Mouse (Mus musculus) left cerebral cortex, postnatal 36 days (tissue): ENCODE data around the gene Atxn1. TPM values are rescaled to one million over a fixed set of nuclear protein-coding genes. Genes with fewer than 3 reads are reported as not detected.
A peak's percentile ranks its signal among the peaks of the same experiment; 100 is the strongest.

ENCODE experiments used
- DNase-seq, 2 experiments: peaks; one replicate each; pipeline ENCODE4 v3.0.0; 2021 to 2022; ENCODE audit warnings: low spot score in 2 of 2, mixed read lengths in 1 of 2
- intact Hi-C: fragments of 180-260 bp; cut with DNase I; formaldehyde crosslinking; loops from one replicate; pipeline ENCODE4 v1.15.1; 2025
- total RNA-seq, 2 experiments: library from RNA; stranded (reverse); gene quantifications; 2 replicates each; pipeline ENCODE4 v1.2.3; 2021

The Atxn1 gene
- total RNA-seq, 2 experiments from 2014 or later = 156 to 184 TPM

- intact Hi-C loops = loop anchor here (2.0 to 10.0 kb wide), 3 partner anchors 57 to 350 kb away; no protein-coding TSS in a partner anchor
Observed at GRCm38 (mm10) chr13:45964331-45964852, 416 bp downstream of the Atxn1 start.

GRCm38 (mm10) chr13:45963497-45964330 lies 1.1 kb downstream of the Atxn1 start:
- intact Hi-C loops = loop anchor here (2.0 to 10.0 kb wide), 4 partner anchors 31 to 349 kb away; no protein-coding TSS in a partner anchor
- DNase-seq = peak; percentile 81

More at GRCm38 (mm10) chr13:45964331-45964852, 416 bp downstream of the Atxn1 start:
- peak in 1 of 2 experiments; percentile 59 for DNase-seq

GRCm38 (mm10) chr13:45962776-45963175 lies 2.0 kb downstream of the Atxn1 start:
- no peak for DNase-seq
- intact Hi-C loops = loop anchor here (2.0 to 10.0 kb wide), 3 partner anchors 30 to 348 kb away; no protein-coding TSS in a partner anchor

GRCm38 (mm10) chr13:45961871-45962630 lies 2.8 kb downstream of the Atxn1 start:
- peak; percentile 22 to 39 for DNase-seq
- intact Hi-C loops = loop anchor here (2.0 to 10.0 kb wide), 3 partner anchors 29 to 347 kb away; no protein-coding TSS in a partner anchor

- intact Hi-C loops = loop anchor here (5.0 to 10.0 kb wide), 2 partner anchors 53 to 346 kb away; no protein-coding TSS in a partner anchor
- no peak for DNase-seq
Observed at GRCm38 (mm10) chr13:45960311-45960965, 4.4 kb downstream of the Atxn1 start.

- intact Hi-C loops = no loop called here
- DNase-seq = no peak
Observed at GRCm38 (mm10) chr13:45958306-45958705, 6.5 kb downstream of the Atxn1 start.

- no peak for DNase-seq
- intact Hi-C loops = no loop called here
Observed at GRCm38 (mm10) chr13:45957629-45958028, 7.2 kb downstream of the Atxn1 start.

- intact Hi-C loops = no loop called here
- DNase-seq = no peak
Observed at GRCm38 (mm10) chr13:45956287-45956686, 8.5 kb downstream of the Atxn1 start.

- no peak for DNase-seq
- intact Hi-C loops = no loop called here
Observed at GRCm38 (mm10) chr13:45955370-45956055, 9.3 kb downstream of the Atxn1 start.

- intact Hi-C loops = no loop called here
- DNase-seq = peak; percentile 41 to 59
Observed at GRCm38 (mm10) chr13:45953098-45953497, 11.7 kb downstream of the Atxn1 start.

- intact Hi-C loops = no loop called here
- DNase-seq = no peak
Observed at GRCm38 (mm10) chr13:45951071-45951645, 13.7 kb downstream of the Atxn1 start.

GRCm38 (mm10) chr13:45950355-45950861 lies 14.4 kb downstream of the Atxn1 start:
- DNase-seq = no peak
- intact Hi-C loops = no loop called here

GRCm38 (mm10) chr13:45946136-45946535 lies 18.7 kb downstream of the Atxn1 start:
- no peak for DNase-seq
- intact Hi-C loops = no loop called here

- DNase-seq = no peak
- intact Hi-C loops = no loop called here
Observed at GRCm38 (mm10) chr13:45942337-45942736, 22.5 kb downstream of the Atxn1 start.

- no peak for DNase-seq
- intact Hi-C loops = no loop called here
Observed at GRCm38 (mm10) chr13:45940714-45941113, 24.1 kb downstream of the Atxn1 start.

- intact Hi-C loops = no loop called here
- no peak for DNase-seq
Observed at GRCm38 (mm10) chr13:45939561-45939960, 25.2 kb downstream of the Atxn1 start.

GRCm38 (mm10) chr13:45938083-45938482 lies 26.7 kb downstream of the Atxn1 start:
- no peak for DNase-seq
- intact Hi-C loops = no loop called here

GRCm38 (mm10) chr13:45936765-45937164 lies 28.0 kb downstream of the Atxn1 start:
- no peak for DNase-seq
- intact Hi-C loops = no loop called here
